Mouse (Mus musculus) midbrain, postnatal 0 days (tissue): Measurements from ENCODE around the gene Hinfp. TPM values are rescaled to one million over a fixed set of nuclear protein-coding genes. Genes with fewer than 3 reads are reported as not detected.
A peak's percentile ranks its signal among the peaks of the same experiment; 100 is the strongest.

Experiments used
- ATAC-seq: fragments of 200-750 bp; cut with Nextera tagmentation; 2 replicates; pipeline ENCODE4 v1.8.0; 2017; ENCODE audit warnings: moderate number of reproducible peaks, mild to moderate bottlenecking, moderate TSS enrichment, moderate library complexity; ENCODE audit not compliant: low FRiP score
- DNase-seq: peaks from one replicate; pipeline ENCODE4 v3.0.0-alpha.2; 2015; ENCODE audit warnings: low spot score
- H3K27ac ChIP-seq: fragments of 300-500 bp; sonication (generic); 2 replicates; pipeline ENCODE4 v1.5.1; 2014; ENCODE audit warnings: low read depth, mild to moderate bottlenecking, low read length, mixed read lengths
- H3K27me3 ChIP-seq: fragments of 300-500 bp; sonication (generic); 2 replicates; pipeline ENCODE4 v1.6.1; 2014; ENCODE audit warnings: low read length, control low read depth, mixed read lengths; ENCODE audit not compliant: insufficient read depth
- H3K36me3 ChIP-seq: fragments of 300-500 bp; sonication (generic); 2 replicates; pipeline ENCODE4 v1.6.1; 2014; ENCODE audit warnings: low read length, control low read depth, mixed read lengths; ENCODE audit not compliant: insufficient read depth
- H3K4me1 ChIP-seq: fragments of 300-500 bp; sonication (generic); 2 replicates; pipeline ENCODE4 v1.6.1; 2014; ENCODE audit warnings: mild to moderate bottlenecking, control low read depth, antibody characterized with exemption, low read length, mixed read lengths; ENCODE audit not compliant: insufficient read depth
- H3K4me2 ChIP-seq: fragments of 300-500 bp; sonication (generic); 2 replicates; pipeline ENCODE4 v1.6.1; 2014; ENCODE audit warnings: low read depth, mild to moderate bottlenecking, low read length, mixed read lengths; ENCODE audit not compliant: poor library complexity, severe bottlenecking
- H3K4me3 ChIP-seq: fragments of 300-500 bp; sonication (generic); 2 replicates; pipeline ENCODE4 v1.5.1; 2014; ENCODE audit warnings: low read depth, mild to moderate bottlenecking, low read length, moderate library complexity
- H3K9ac ChIP-seq: fragments of 300-500 bp; sonication (generic); replicated peaks from 2 replicates; pipeline ENCODE4 v1.6.1; 2014; ENCODE audit warnings: mild to moderate bottlenecking, low read length, moderate library complexity, mixed read lengths; ENCODE audit not compliant: poor library complexity, severe bottlenecking
- H3K9me3 ChIP-seq: fragments of 300-500 bp; sonication (generic); 2 replicates; pipeline ENCODE4 v1.6.1; 2016; ENCODE audit warnings: low read length, control low read depth
- CTCF ChIP-seq: IDR thresholded peaks from 2 replicates; pipeline ENCODE4 v1.5.1; 2016; ENCODE audit warnings: antibody characterized with exemption, mild to moderate bottlenecking
- WGBS: fragments of 180-500 bp; shearing (Covaris S2); extraction: QIAGEN DNeasy Blood & Tissue Kit; methylation state at CpG from one replicate; pipeline ENCODE4 v1.1.7; 2014; 5-methylcytosine and 5-hydroxymethylcytosine counted together
- polyA plus RNA-seq: library from polyadenylated mRNA; unstranded; fragments of >200 nt; fragmentation: Nextera tagmentation; extraction: Ambion mirVana; gene quantifications from 2 replicates; pipeline ENCODE4 v1.2.1, GENCODE M21; 2015
- total RNA-seq: library from RNA; depleted of rRNA; stranded (reverse); fragments of >200 nt; gene quantifications from 2 replicates; pipeline ENCODE4 v1.2.3, GENCODE M21; 2014

Hinfp gene
- total and polyA plus RNA-seq, 2 experiments from 2014 or later: 15.2 to 21.8 TPM

- Histone ChIP-seq H3K4me3 (no peak overlapping the region), H3K27ac (peak overlapping the region; percentile 77), H3K9ac (no peak overlapping the region), H3K4me1 (peaks cover 29% of the 10 kb centered on the region), H3K36me3 (no peaks in the 10 kb centered on the region), H3K9me3 (no peaks in the 10 kb centered on the region), H3K4me2 (no peak overlapping the region), H3K27me3 (no peaks in the 10 kb centered on the region)
- DNase-seq (peak; percentile 59), ATAC-seq (peak; percentile 59; the same call in 1 of the 2 replicates)
- no peak for TF ChIP-seq CTCF
- 3% methylated on average over 5 of the region's 5 CpGs for WGBS
Observed at GRCm38 (mm10) chr9:44254508-44255135, 50.8 kb downstream of the Hinfp start.

- H3K9me3 ChIP-seq: no peaks in the 10 kb centered on the region
- peaks cover 33% of the 10 kb centered on the region for H3K4me1 ChIP-seq
- TF ChIP-seq CTCF: no peak
- no peaks in the 10 kb centered on the region for H3K36me3 ChIP-seq
- DNase-seq (no peak), ATAC-seq (no peak)
- H3K27ac ChIP-seq: peak overlapping the region; percentile 77; the same call in 1 of the 2 replicates
- WGBS: 69% methylated on average over 6 of the region's 6 CpGs
- H3K27me3 ChIP-seq: no peaks in the 10 kb centered on the region
- no peak overlapping the region for H3K9ac ChIP-seq
- no peak overlapping the region for H3K4me2 ChIP-seq
- no peak overlapping the region for H3K4me3 ChIP-seq
Observed at GRCm38 (mm10) chr9:44253441-44253840, 52.0 kb downstream of the Hinfp start.

- TF ChIP-seq CTCF: no peak
- ATAC-seq: no peak
- no peaks in the 10 kb centered on the region for H3K9me3 ChIP-seq
Observed at GRCm38 (mm10) chr9:44251314-44251713, 54.2 kb downstream of the Hinfp start, which contains the start of gene Pdzd3. TSS of gene Pdzd3 (minus strand) at chr9:44251471.

GRCm38 (mm10) chr9:44250445-44250844, 55.0 kb downstream of the Hinfp start:
- H3K9me3 ChIP-seq: no peaks in the 10 kb centered on the region
- ATAC-seq (no peak), DNase-seq (peak; percentile 31)

More at GRCm38 (mm10) chr9:44251314-44251713, 54.2 kb downstream of the Hinfp start, which contains the start of gene Pdzd3:
- Histone ChIP-seq H3K4me1 (peaks cover 33% of the 10 kb centered on the region), H3K27me3 (no peaks in the 10 kb centered on the region), H3K27ac (no peak within 1 kb of the TSS), H3K4me3 (no peak within 1 kb of the TSS), H3K4me2 (no peak within 1 kb of the TSS), H3K36me3 (no peaks in the 10 kb centered on the region), H3K9ac (no peak within 1 kb of the TSS)
- WGBS: 91% methylated on average over 10 of the region's 10 CpGs
- no peak for DNase-seq

DNA sequence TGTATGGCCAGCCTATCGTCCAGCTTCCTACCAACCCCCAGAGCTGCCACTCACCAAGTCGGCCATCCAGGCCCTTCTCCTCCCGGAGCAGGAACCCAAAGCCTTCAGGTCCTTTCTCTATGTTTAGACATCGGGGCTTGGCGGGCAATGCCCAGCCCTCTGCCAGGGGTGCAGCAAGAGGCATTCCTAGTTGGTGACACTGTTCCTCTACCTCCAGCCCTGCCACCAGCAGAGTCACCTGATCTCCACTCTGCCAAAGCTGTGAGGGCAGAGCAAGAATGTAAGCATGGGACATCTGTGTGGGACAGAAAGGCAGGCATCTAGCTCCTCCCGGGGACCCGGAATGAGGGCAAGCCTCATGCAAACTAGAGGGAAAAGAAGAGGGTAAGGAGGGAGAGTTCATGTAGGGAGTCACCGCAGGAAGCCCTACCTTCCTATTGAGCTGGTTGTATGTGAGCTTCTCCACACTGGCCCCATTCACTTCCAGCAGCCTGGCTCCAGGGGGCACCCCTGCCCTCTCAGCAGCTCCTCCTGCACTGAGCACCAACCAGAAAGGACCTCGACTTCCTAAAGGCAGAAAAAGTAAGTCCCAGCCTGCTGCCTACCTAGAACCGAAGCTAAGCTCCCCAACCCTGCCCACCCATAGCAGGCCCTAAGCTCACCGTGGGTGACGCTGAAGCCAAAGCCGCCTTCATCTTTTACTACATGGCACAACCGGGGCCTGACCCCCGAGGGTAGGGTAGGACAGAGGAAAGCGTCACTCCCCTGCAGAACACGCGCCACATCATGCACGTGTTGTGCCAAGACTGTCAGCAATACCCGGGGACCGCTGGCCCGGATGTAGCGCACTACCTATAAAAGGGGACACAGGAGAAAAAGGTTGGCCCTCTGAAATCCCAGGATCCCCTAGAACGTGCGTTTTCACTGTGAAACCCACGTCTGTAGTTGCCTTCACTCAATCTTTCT, 56.0 kb downstream of the Hinfp start:
- H3K36me3 ChIP-seq: no peaks in the 10 kb centered on the region
- H3K27me3 ChIP-seq: no peaks in the 10 kb centered on the region
- ATAC-seq: no peak
- H3K4me1 ChIP-seq: peaks cover 22% of the 10 kb centered on the region
- no peak overlapping the region for H3K4me3 ChIP-seq
- WGBS: 46% methylated on average over 26 of the region's 26 CpGs
- no peak overlapping the region for H3K27ac ChIP-seq
- DNase-seq: peak; percentile 57
- no peaks in the 10 kb centered on the region for H3K9me3 ChIP-seq
- TF ChIP-seq CTCF: peak; percentile 68
- H3K4me2 ChIP-seq: no peak overlapping the region
- H3K9ac ChIP-seq: no peak overlapping the region

More at GRCm38 (mm10) chr9:44250445-44250844, 55.0 kb downstream of the Hinfp start:
- Histone ChIP-seq H3K27me3 (no peaks in the 10 kb centered on the region), H3K27ac (no peak overlapping the region), H3K9ac (no peak overlapping the region), H3K4me3 (no peak overlapping the region), H3K4me2 (no peak overlapping the region), H3K4me1 (peaks cover 32% of the 10 kb centered on the region), H3K36me3 (no peaks in the 10 kb centered on the region)
- TF ChIP-seq CTCF: no peak
- 37% methylated on average over 4 of the region's 4 CpGs for WGBS
